Mouse (Mus musculus): ENCODE results near the gene Psmd5. TPM values are rescaled to one million over a fixed set of nuclear protein-coding genes. Genes with fewer than 3 reads are reported as not detected.
A peak's percentile ranks its signal among the peaks of the same experiment; 100 is the strongest.
"Not testable (repeated sequence)": the region's sequence is repeated elsewhere in the genome, so short reads cannot be mapped to it uniquely, and the experiment has no call there.

The Psmd5 gene
- polyA plus RNA-seq, 1 experiment from 2014 or later: 97.3 TPM

- not testable (repeated sequence) for H3K27ac ChIP-seq (replicated peaks); ATAC-seq (ENCODE audit: low FRiP score, low read depth); H3K9me3 ChIP-seq; H3K4me2 ChIP-seq; H3K9ac ChIP-seq; H3K4me3 ChIP-seq; H3K4me1 ChIP-seq (replicated peaks); H3K36me3 ChIP-seq; H3K27me3 ChIP-seq
- WGBS: 82% methylated on average over 5 of the region's 5 CpGs
Measured at GRCm38 (mm10) chr2:34840143-34840542, 34.6 kb downstream of the Psmd5 start.

- Histone ChIP-seq H3K9me3 (no peaks in the 10 kb centered on the region), H3K27me3 (no peaks in the 10 kb centered on the region), H3K36me3 (no peaks in the 10 kb centered on the region)
Measured at GRCm38 (mm10) chr2:34835669-34836068, 39.1 kb downstream of the Psmd5 start.

GRCm38 (mm10) chr2:34833624-34834023, 41.1 kb downstream of the Psmd5 start:
- H3K4me2 ChIP-seq: no peak overlapping the region
- no peak for ATAC-seq (ENCODE audit: low FRiP score, low read depth)
- no peak overlapping the region for H3K27ac ChIP-seq (replicated peaks)
- no peaks in the 10 kb centered on the region for H3K36me3 ChIP-seq
- 89% methylated on average over 17 of the region's 17 CpGs for WGBS
- no peak overlapping the region for H3K9ac ChIP-seq
- H3K27me3 ChIP-seq: no peaks in the 10 kb centered on the region
- no peak overlapping the region for H3K4me3 ChIP-seq
- no peaks in the 10 kb centered on the region for H3K4me1 ChIP-seq (replicated peaks)
- H3K9me3 ChIP-seq: no peaks in the 10 kb centered on the region

More at GRCm38 (mm10) chr2:34835669-34836068, 39.1 kb downstream of the Psmd5 start:
- WGBS: 80% methylated on average over 3 of the region's 3 CpGs
- no peak overlapping the region for H3K4me2 ChIP-seq
- H3K9ac ChIP-seq: no peak overlapping the region
- H3K4me3 ChIP-seq: no peak overlapping the region
- H3K4me1 ChIP-seq (replicated peaks): no peaks in the 10 kb centered on the region
- no peak overlapping the region for H3K27ac ChIP-seq (replicated peaks)
- no peak for ATAC-seq (ENCODE audit: low FRiP score, low read depth)

GRCm38 (mm10) chr2:34832766-34833457, 41.9 kb downstream of the Psmd5 start, which contains the start of gene Gm34653:
Gm34653 (plus strand) TSS chr2:34833007.
- not testable (repeated sequence) for H3K4me3 ChIP-seq; H3K4me2 ChIP-seq; H3K4me1 ChIP-seq (replicated peaks); ATAC-seq (ENCODE audit: low FRiP score, low read depth); H3K27ac ChIP-seq (replicated peaks); H3K27me3 ChIP-seq; H3K36me3 ChIP-seq; H3K9me3 ChIP-seq; H3K9ac ChIP-seq
- WGBS: 73% methylated on average over 11 of the region's 11 CpGs

GRCm38 (mm10) chr2:34830066-34830465, 44.7 kb downstream of the Psmd5 start:
- not testable (repeated sequence) for ATAC-seq (ENCODE audit: low FRiP score, low read depth); H3K9me3 ChIP-seq; H3K4me2 ChIP-seq; H3K27me3 ChIP-seq; H3K36me3 ChIP-seq; H3K27ac ChIP-seq (replicated peaks); H3K9ac ChIP-seq; H3K4me3 ChIP-seq
- 96% methylated on average over 17 of the region's 17 CpGs for WGBS
- peaks cover 11% of the 10 kb centered on the region for H3K4me1 ChIP-seq (replicated peaks)

GRCm38 (mm10) chr2:34828026-34828425, 46.7 kb downstream of the Psmd5 start:
- H3K4me3 ChIP-seq: no peak overlapping the region
- no peak for ATAC-seq (ENCODE audit: low FRiP score, low read depth)
- H3K9ac ChIP-seq: no peak overlapping the region
- WGBS: 79% methylated on average over 1 of the region's 1 CpGs
- H3K27me3 ChIP-seq: no peaks in the 10 kb centered on the region
- no peaks in the 10 kb centered on the region for H3K36me3 ChIP-seq
- H3K4me1 ChIP-seq (replicated peaks): peaks cover 28% of the 10 kb centered on the region
- H3K27ac ChIP-seq (replicated peaks): no peak overlapping the region
- no peak overlapping the region for H3K4me2 ChIP-seq
- H3K9me3 ChIP-seq: no peaks in the 10 kb centered on the region

- H3K27me3 ChIP-seq: no peaks in the 10 kb centered on the region
- WGBS: 92% methylated on average over 4 of the region's 4 CpGs
- H3K4me1 ChIP-seq (replicated peaks): peaks cover 28% of the 10 kb centered on the region
- H3K9ac ChIP-seq: no peak overlapping the region
- H3K4me2 ChIP-seq: no peak overlapping the region
- H3K36me3 ChIP-seq: peaks cover under 1% of the 10 kb centered on the region; the same call in 1 of the 2 replicates
- H3K4me3 ChIP-seq: no peak overlapping the region
- H3K9me3 ChIP-seq: no peaks in the 10 kb centered on the region
- no peak overlapping the region for H3K27ac ChIP-seq (replicated peaks)
- ATAC-seq (ENCODE audit: low FRiP score, low read depth): no peak
Measured at GRCm38 (mm10) chr2:34827591-34827990, 47.2 kb downstream of the Psmd5 start.

GRCm38 (mm10) chr2:34826460-34827231, 48.1 kb downstream of the Psmd5 start:
- Histone ChIP-seq H3K4me1 (replicated peaks) (peaks cover 28% of the 10 kb centered on the region), H3K9me3 (no peaks in the 10 kb centered on the region), H3K9ac (peak overlapping the region; percentile 94), H3K4me2 (peak overlapping the region; percentile 94), H3K4me3 (peak overlapping the region; percentile 90), H3K27me3 (no peaks in the 10 kb centered on the region), H3K36me3 (peaks cover 9% of the 10 kb centered on the region), H3K27ac (replicated peaks) (peak overlapping the region; percentile 85)
- ATAC-seq (ENCODE audit: low FRiP score, low read depth): peak; percentile 60
- WGBS: 34% methylated on average over 20 of the region's 21 CpGs

- Histone ChIP-seq H3K4me2 (peak within 1 kb of the TSS; percentile 94), H3K27me3 (no peaks in the 10 kb centered on the region), H3K4me1 (replicated peaks) (peaks cover 28% of the 10 kb centered on the region), H3K27ac (replicated peaks) (peak within 1 kb of the TSS; percentile 85), H3K9me3 (no peaks in the 10 kb centered on the region), H3K4me3 (peak within 1 kb of the TSS; percentile 90), H3K9ac (peak within 1 kb of the TSS; percentile 94), H3K36me3 (peaks cover 11% of the 10 kb centered on the region)
- ATAC-seq (ENCODE audit: low FRiP score, low read depth): peak; percentile 97
- WGBS: under 1% methylated on average over 55 of the region's 57 CpGs
Measured at GRCm38 (mm10) chr2:34825827-34826459, 48.8 kb downstream of the Psmd5 start, which contains the start of gene Fbxw2. Fbxw2 (minus strand) TSS chr2:34826311.

- Histone ChIP-seq H3K4me3 (no peak overlapping the region), H3K27me3 (no peaks in the 10 kb centered on the region), H3K4me2 (no peak overlapping the region), H3K36me3 (peaks cover 23% of the 10 kb centered on the region), H3K9me3 (no peaks in the 10 kb centered on the region), H3K4me1 (replicated peaks) (peaks cover 2% of the 10 kb centered on the region; the same call in 1 of the 2 replicates), H3K9ac (no peak overlapping the region), H3K27ac (replicated peaks) (no peak overlapping the region)
- ATAC-seq (ENCODE audit: low FRiP score, low read depth): no peak
- 95% methylated on average over 2 of the region's 2 CpGs for WGBS
Measured at GRCm38 (mm10) chr2:34818492-34818891, 56.3 kb downstream of the Psmd5 start.

- not testable (repeated sequence) for ATAC-seq (ENCODE audit: low FRiP score, low read depth); H3K27ac ChIP-seq (replicated peaks); H3K4me2 ChIP-seq; H3K4me1 ChIP-seq (replicated peaks); H3K27me3 ChIP-seq; H3K9ac ChIP-seq; H3K4me3 ChIP-seq; H3K9me3 ChIP-seq
- 98% methylated on average over 2 of the region's 2 CpGs for WGBS
- peaks cover 31% of the 10 kb centered on the region for H3K36me3 ChIP-seq
Measured at GRCm38 (mm10) chr2:34815893-34816292, 58.9 kb downstream of the Psmd5 start.

GRCm38 (mm10) chr2:34812706-34813105, 62.1 kb downstream of the Psmd5 start:
- no peaks in the 10 kb centered on the region for H3K4me1 ChIP-seq (replicated peaks)
- no peak overlapping the region for H3K27ac ChIP-seq (replicated peaks)
- peaks cover 43% of the 10 kb centered on the region for H3K36me3 ChIP-seq
- no peak overlapping the region for H3K4me2 ChIP-seq
- 87% methylated on average over 7 of the region's 7 CpGs for WGBS
- H3K9ac ChIP-seq: no peak overlapping the region
- no peak overlapping the region for H3K4me3 ChIP-seq
- no peaks in the 10 kb centered on the region for H3K27me3 ChIP-seq
- H3K9me3 ChIP-seq: no peaks in the 10 kb centered on the region
- ATAC-seq (ENCODE audit: low FRiP score, low read depth): no peak

All from hindbrain, embryonic 15.5 days (tissue).